Mouse (Mus musculus) liver, embryonic 11.5 days (tissue): ENCODE data around the gene Fam207a. TPM values are rescaled to one million over a fixed set of nuclear protein-coding genes. Genes with fewer than 3 reads are reported as not detected.
A peak's percentile ranks its signal among the peaks of the same experiment; 100 is the strongest.

Experiments used
- ATAC-seq: fragments of 200-750 bp; cut with Nextera tagmentation; replicated peaks from 2 replicates; pipeline ENCODE4 v1.8.0; 2017; ENCODE audit warnings: moderate number of reproducible peaks, mild to moderate bottlenecking, moderate TSS enrichment, moderate library complexity; ENCODE audit not compliant: low FRiP score
- DNase-seq: peaks from one replicate; pipeline ENCODE4 v3.0.0-alpha.2; 2017; ENCODE audit warnings: low spot score
- H3K27ac ChIP-seq: fragments of 300-500 bp; sonication (generic); 2 replicates; pipeline ENCODE4 v1.5.1; 2014; ENCODE audit warnings: mild to moderate bottlenecking, low read depth, low read length, control low read depth
- H3K27me3 ChIP-seq: fragments of 300-500 bp; sonication (generic); replicated peaks from 2 replicates; pipeline ENCODE4 v1.6.1; 2014; ENCODE audit warnings: low read length, mixed read lengths; ENCODE audit not compliant: control insufficient read depth, insufficient read depth
- H3K36me3 ChIP-seq: fragments of 300-500 bp; sonication (generic); 2 replicates; pipeline ENCODE4 v1.6.1; 2014; ENCODE audit warnings: mild to moderate bottlenecking, low read length, moderate library complexity, mixed read lengths; ENCODE audit not compliant: control insufficient read depth, insufficient read depth
- H3K4me1 ChIP-seq: fragments of 300-500 bp; sonication (generic); replicated peaks from 2 replicates; pipeline ENCODE4 v1.6.1; 2014; ENCODE audit warnings: low read length, mixed read lengths; ENCODE audit not compliant: control insufficient read depth, insufficient read depth
- H3K4me2 ChIP-seq: fragments of 300-500 bp; sonication (generic); 2 replicates; pipeline ENCODE4 v1.6.1; 2014; ENCODE audit warnings: mild to moderate bottlenecking, control low read depth, moderate library complexity
- H3K4me3 ChIP-seq: fragments of 300-500 bp; sonication (generic); 2 replicates; pipeline ENCODE4 v1.5.1; 2014; ENCODE audit warnings: low read depth, low read length, control low read depth
- H3K9ac ChIP-seq: fragments of 300-500 bp; sonication (generic); 2 replicates; pipeline ENCODE4 v1.6.1; 2014; ENCODE audit warnings: low read depth, low read length, control low read depth
- H3K9me3 ChIP-seq: fragments of 300-500 bp; sonication (generic); 2 replicates; pipeline ENCODE4 v1.6.1; 2016; ENCODE audit warnings: low read length, inconsistent platforms, mixed read lengths; ENCODE audit not compliant: control insufficient read depth
- WGBS: fragments of 180-500 bp; shearing (Covaris S2); extraction: QIAGEN DNeasy Blood & Tissue Kit; methylation state at CpG from one replicate; pipeline ENCODE4 v1.1.7; 2014; 5-methylcytosine and 5-hydroxymethylcytosine counted together
- polyA plus RNA-seq: library from polyadenylated mRNA; unstranded; fragments of >200 nt; fragmentation: Nextera tagmentation; extraction: Ambion mirVana; gene quantifications from 2 replicates; pipeline ENCODE4 v1.2.1, GENCODE M21; 2014

The Fam207a gene
- polyA plus RNA-seq, 1 experiment from 2014 or later, result 47.4 TPM

- H3K36me3 ChIP-seq, result peaks cover 23% of the 10 kb centered on the region
- H3K9me3 ChIP-seq, result no peaks in the 10 kb centered on the region
- H3K27me3 ChIP-seq, result no peaks in the 10 kb centered on the region
- no peak for DNase-seq
- H3K27ac ChIP-seq, result no peak overlapping the region
- no peak overlapping the region for H3K4me2 ChIP-seq
- no peak overlapping the region for H3K4me3 ChIP-seq
- no peak overlapping the region for H3K9ac ChIP-seq
- 0 out of 2 replicates have a peak, but pooled peaks have one; percentile 7 for ATAC-seq
- H3K4me1 ChIP-seq, result peaks cover 10% of the 10 kb centered on the region
- 73% methylated on average over 6 of the region's 6 CpGs for WGBS
Observed at GRCm38 (mm10) chr10:77498254-77498653, 17.3 kb downstream of the Fam207a start.

GRCm38 (mm10) chr10:77497185-77497584 is 18.4 kb downstream of the Fam207a start:
- Histone ChIP-seq H3K4me1 (peaks cover 10% of the 10 kb centered on the region), H3K9me3 (no peaks in the 10 kb centered on the region), H3K27me3 (no peaks in the 10 kb centered on the region), H3K4me3 (no peak overlapping the region), H3K9ac (no peak overlapping the region), H3K4me2 (no peak overlapping the region), H3K36me3 (peaks cover 29% of the 10 kb centered on the region), H3K27ac (no peak overlapping the region)
- DNase-seq (no peak), ATAC-seq (no peak)
- 92% methylated on average over 13 of the region's 13 CpGs for WGBS

GRCm38 (mm10) chr10:77492885-77493284 is 22.7 kb downstream of the Fam207a start:
- DNase-seq (no peak), ATAC-seq (no peak)
- Histone ChIP-seq H3K36me3 (peaks cover 48% of the 10 kb centered on the region), H3K27ac (no peak overlapping the region), H3K4me3 (no peak overlapping the region), H3K27me3 (no peaks in the 10 kb centered on the region), H3K9ac (no peak overlapping the region), H3K9me3 (no peaks in the 10 kb centered on the region), H3K4me2 (no peak overlapping the region), H3K4me1 (no peaks in the 10 kb centered on the region)
- whole genome bisulfite sequencing, result 96% methylated on average over 3 of the region's 3 CpGs

- H3K27ac ChIP-seq, result no peak overlapping the region
- H3K36me3 ChIP-seq, result peaks cover 54% of the 10 kb centered on the region
- no peak overlapping the region for H3K9ac ChIP-seq
- H3K4me3 ChIP-seq, result no peak overlapping the region
- DNase-seq, result no peak
- H3K4me1 ChIP-seq, result no peaks in the 10 kb centered on the region
- ATAC-seq, result no peak
- WGBS, result 91% methylated on average over 6 of the region's 6 CpGs
- H3K27me3 ChIP-seq, result no peaks in the 10 kb centered on the region
- H3K4me2 ChIP-seq, result no peak overlapping the region
- H3K9me3 ChIP-seq, result no peaks in the 10 kb centered on the region
Observed at GRCm38 (mm10) chr10:77491585-77491984, 24.0 kb downstream of the Fam207a start.

GRCm38 (mm10) chr10:77488168-77488567 is 27.4 kb downstream of the Fam207a start:
- H3K36me3 ChIP-seq, result peaks cover 35% of the 10 kb centered on the region
- peaks cover 12% of the 10 kb centered on the region for H3K4me1 ChIP-seq
- H3K9ac ChIP-seq, result no peak overlapping the region
- no peak for ATAC-seq
- 91% methylated on average over 7 of the region's 7 CpGs for WGBS
- no peak overlapping the region for H3K4me2 ChIP-seq
- no peak for DNase-seq
- H3K9me3 ChIP-seq, result no peaks in the 10 kb centered on the region
- no peak overlapping the region for H3K27ac ChIP-seq
- no peak overlapping the region for H3K4me3 ChIP-seq
- H3K27me3 ChIP-seq, result no peaks in the 10 kb centered on the region

GRCm38 (mm10) chr10:77485786-77486185 is 29.8 kb downstream of the Fam207a start:
- DNase-seq, result no peak
- no peak overlapping the region for H3K4me2 ChIP-seq
- no peak overlapping the region for H3K4me3 ChIP-seq
- H3K27ac ChIP-seq, result no peak overlapping the region
- H3K27me3 ChIP-seq, result no peaks in the 10 kb centered on the region
- WGBS, result 70% methylated on average over 3 of the region's 3 CpGs
- H3K9me3 ChIP-seq, result no peaks in the 10 kb centered on the region
- peaks cover 26% of the 10 kb centered on the region for H3K36me3 ChIP-seq
- H3K9ac ChIP-seq, result no peak overlapping the region
- no peak for ATAC-seq
- H3K4me1 ChIP-seq, result peaks cover 12% of the 10 kb centered on the region

GRCm38 (mm10) chr10:77484205-77484935 is 31.2 kb downstream of the Fam207a start:
- ATAC-seq, result peak; percentile 70
- WGBS, result 36% methylated on average over 18 of the region's 18 CpGs
- DNase-seq, result no peak
- Histone ChIP-seq H3K9ac (no peak overlapping the region), H3K27ac (peak overlapping the region; percentile 6; the same call in 1 of the 2 replicates), H3K4me3 (no peak overlapping the region), H3K27me3 (no peaks in the 10 kb centered on the region), H3K36me3 (peaks cover 17% of the 10 kb centered on the region), H3K9me3 (no peaks in the 10 kb centered on the region), H3K4me2 (no peak overlapping the region), H3K4me1 (peaks cover 12% of the 10 kb centered on the region)

GRCm38 (mm10) chr10:77481814-77482213 is 33.8 kb downstream of the Fam207a start:
- Histone ChIP-seq H3K4me2 (no peak overlapping the region), H3K27me3 (no peaks in the 10 kb centered on the region), H3K36me3 (no peaks in the 10 kb centered on the region; the same call in 1 of the 2 replicates), H3K4me1 (peaks cover 14% of the 10 kb centered on the region), H3K4me3 (no peak overlapping the region), H3K9me3 (no peaks in the 10 kb centered on the region), H3K27ac (no peak overlapping the region), H3K9ac (no peak overlapping the region)
- DNase-seq, result no peak
- ATAC-seq, result no peak

GRCm38 (mm10) chr10:77479972-77480371 is 35.6 kb downstream of the Fam207a start:
- peaks cover 14% of the 10 kb centered on the region for H3K4me1 ChIP-seq
- DNase-seq (no peak), ATAC-seq (0 out of 2 replicates have a peak, but pooled peaks have one; percentile 21)
- H3K27me3 ChIP-seq, result no peaks in the 10 kb centered on the region
- WGBS, result 64% methylated on average over 1 of the region's 1 CpGs
- H3K36me3 ChIP-seq, result no peaks in the 10 kb centered on the region
- no peak overlapping the region for H3K4me2 ChIP-seq
- H3K9me3 ChIP-seq, result no peaks in the 10 kb centered on the region
- no peak overlapping the region for H3K9ac ChIP-seq
- H3K4me3 ChIP-seq, result no peak overlapping the region
- 0 out of 2 replicates have a peak overlapping the region, but pooled peaks have one; percentile 9 for H3K27ac ChIP-seq
